Mouse (Mus musculus): ENCODE measurements at regions not wholly inside any gene's neighbourhood (a gene's known extent, or its start where the extent isn't known, plus 50 kb on each side); places are given as distances from the start of the nearest gene placed in this dataset.
A peak's percentile ranks its signal among the peaks of the same experiment; 100 is the strongest.

GRCm38 (mm10) chr14:98417719-98418118 is 248.2 kb upstream of the Dach1 start:
- Histone ChIP-seq H3K27me3 (ENCODE audit: control insufficient read depth, insufficient read depth, low read length) (no peaks in the 10 kb centered on the region), H3K9ac (replicated peaks; ENCODE audit: low read length) (no peak overlapping the region), H3K4me2 (ENCODE audit: low read length) (no peak overlapping the region), H3K36me3 (ENCODE audit: control insufficient read depth, insufficient read depth, low read length) (no peaks in the 10 kb centered on the region), H3K4me1 (ENCODE audit: control insufficient read depth, insufficient read depth, low read length) (no peaks in the 10 kb centered on the region), H3K4me3 (replicated peaks; ENCODE audit: low read depth, low read length) (no peak overlapping the region), H3K9me3 (ENCODE audit: control insufficient read depth, low read length) (no peaks in the 10 kb centered on the region), H3K27ac (replicated peaks; ENCODE audit: low read depth, low read length) (no peak overlapping the region)
- no peak for DNase-seq
- WGBS = 78% methylated on average over 1 of the region's 1 CpGs
- ATAC-seq (ENCODE audit: low FRiP score, low TSS enrichment) = no peak

GRCm38 (mm10) chr14:98414201-98414600 is 244.6 kb upstream of the Dach1 start:
- ATAC-seq (ENCODE audit: low FRiP score, low TSS enrichment) (no peak; the same call in 1 of the 2 replicates), DNase-seq (peak; percentile 27)
- no peak overlapping the region for H3K4me2 ChIP-seq (ENCODE audit: low read length)
- H3K27me3 ChIP-seq (ENCODE audit: control insufficient read depth, insufficient read depth, low read length) = no peaks in the 10 kb centered on the region
- no peak overlapping the region for H3K9ac ChIP-seq (replicated peaks; ENCODE audit: low read length)
- no peaks in the 10 kb centered on the region for H3K36me3 ChIP-seq (ENCODE audit: control insufficient read depth, insufficient read depth, low read length)
- no peak overlapping the region for H3K4me3 ChIP-seq (replicated peaks; ENCODE audit: low read depth, low read length)
- no peaks in the 10 kb centered on the region for H3K9me3 ChIP-seq (ENCODE audit: control insufficient read depth, low read length)
- 60% methylated on average over 7 of the region's 7 CpGs for WGBS
- H3K27ac ChIP-seq (replicated peaks; ENCODE audit: low read depth, low read length) = no peak overlapping the region
- no peaks in the 10 kb centered on the region for H3K4me1 ChIP-seq (ENCODE audit: control insufficient read depth, insufficient read depth, low read length)

- Histone ChIP-seq H3K4me3 (replicated peaks; ENCODE audit: low read depth, low read length) (no peak overlapping the region), H3K9ac (replicated peaks; ENCODE audit: low read length) (no peak overlapping the region), H3K4me2 (ENCODE audit: low read length) (no peak overlapping the region), H3K27me3 (ENCODE audit: control insufficient read depth, insufficient read depth, low read length) (no peaks in the 10 kb centered on the region), H3K9me3 (ENCODE audit: control insufficient read depth, low read length) (no peaks in the 10 kb centered on the region), H3K27ac (replicated peaks; ENCODE audit: low read depth, low read length) (no peak overlapping the region), H3K4me1 (ENCODE audit: control insufficient read depth, insufficient read depth, low read length) (no peaks in the 10 kb centered on the region), H3K36me3 (ENCODE audit: control insufficient read depth, insufficient read depth, low read length) (no peaks in the 10 kb centered on the region)
- DNase-seq = no peak
- ATAC-seq (ENCODE audit: low FRiP score, low TSS enrichment) = no peak
- WGBS = 74% methylated on average over 3 of the region's 3 CpGs
Measured at GRCm38 (mm10) chr14:98405936-98406635, 236.5 kb upstream of the Dach1 start.

- DNase-seq = no peak
- no peak for ATAC-seq (ENCODE audit: low FRiP score, low TSS enrichment)
- Histone ChIP-seq H3K4me1 (ENCODE audit: control insufficient read depth, insufficient read depth, low read length) (no peaks in the 10 kb centered on the region), H3K4me2 (ENCODE audit: low read length) (no peak overlapping the region), H3K27me3 (ENCODE audit: control insufficient read depth, insufficient read depth, low read length) (no peaks in the 10 kb centered on the region), H3K4me3 (replicated peaks; ENCODE audit: low read depth, low read length) (no peak overlapping the region), H3K9ac (replicated peaks; ENCODE audit: low read length) (no peak overlapping the region), H3K27ac (replicated peaks; ENCODE audit: low read depth, low read length) (no peak overlapping the region), H3K9me3 (ENCODE audit: control insufficient read depth, low read length) (no peaks in the 10 kb centered on the region), H3K36me3 (ENCODE audit: control insufficient read depth, insufficient read depth, low read length) (no peaks in the 10 kb centered on the region)
- WGBS = 81% methylated on average over 5 of the region's 5 CpGs
Measured at GRCm38 (mm10) chr14:98404026-98404425, 234.5 kb upstream of the Dach1 start.

GRCm38 (mm10) chr14:98387871-98388270 is 218.3 kb upstream of the Dach1 start:
- H3K4me1 ChIP-seq (ENCODE audit: control insufficient read depth, insufficient read depth, low read length) = no peaks in the 10 kb centered on the region
- H3K27me3 ChIP-seq (ENCODE audit: control insufficient read depth, insufficient read depth, low read length) = no peaks in the 10 kb centered on the region
- no peak overlapping the region for H3K27ac ChIP-seq (replicated peaks; ENCODE audit: low read depth, low read length)
- H3K36me3 ChIP-seq (ENCODE audit: control insufficient read depth, insufficient read depth, low read length) = no peaks in the 10 kb centered on the region
- ATAC-seq (ENCODE audit: low FRiP score, low TSS enrichment) = no peak
- DNase-seq = no peak
- WGBS = 79% methylated on average over 4 of the region's 4 CpGs
- no peak overlapping the region for H3K4me2 ChIP-seq (ENCODE audit: low read length)
- no peak overlapping the region for H3K9ac ChIP-seq (replicated peaks; ENCODE audit: low read length)
- no peak overlapping the region for H3K4me3 ChIP-seq (replicated peaks; ENCODE audit: low read depth, low read length)
- H3K9me3 ChIP-seq (ENCODE audit: control insufficient read depth, low read length) = no peaks in the 10 kb centered on the region

All from midbrain, embryonic 14.5 days (tissue).